Mouse (Mus musculus) G1E (cell line): ENCODE data around the gene Shoc2.

Source experiments
- CTCF ChIP-seq: IDR thresholded peaks from 2 replicates; pipeline ENCODE4 v1.5.1; 2012; ENCODE audit warnings: low read depth, low read length, inconsistent platforms, mixed read lengths
- GATA1 ChIP-seq: IDR thresholded peaks from 2 replicates; pipeline ENCODE4 v1.6.1; 2012; ENCODE audit warnings: borderline replicate concordance, low read length, inconsistent platforms, mixed read lengths

DNA sequence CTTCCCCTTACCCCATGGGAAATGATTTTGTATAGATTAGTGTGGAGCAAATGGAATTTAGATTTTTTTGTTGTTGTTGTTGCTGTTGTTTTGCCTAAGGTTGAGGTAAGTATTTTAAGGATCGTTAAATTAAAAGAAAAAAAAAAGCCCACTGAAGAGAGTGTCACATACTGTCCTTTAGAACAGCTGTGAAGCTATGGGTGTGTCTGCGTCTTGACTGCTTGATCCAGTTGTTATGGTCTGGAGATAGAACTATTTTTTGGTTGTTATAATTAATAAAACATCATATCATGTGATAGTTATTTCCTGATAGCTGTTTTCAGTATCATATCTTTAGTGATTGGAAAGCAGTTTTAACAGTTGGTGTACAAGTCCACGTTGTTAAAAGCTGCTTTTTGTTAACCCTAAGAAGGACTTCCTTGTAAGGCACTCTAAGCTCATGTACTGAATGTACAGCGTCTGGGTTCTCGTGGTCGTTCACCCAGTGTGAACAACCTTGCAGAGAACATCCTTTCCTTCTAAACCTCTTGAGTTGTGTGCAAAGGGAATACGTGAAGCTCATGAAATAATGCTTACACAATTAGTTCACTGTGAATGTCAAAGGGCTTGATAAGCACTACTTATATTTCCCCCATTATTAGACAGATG, 39.1 kb upstream of the Shoc2 start:
- TF ChIP-seq CTCF (no peak), GATA1 (no peak)
